Mouse (Mus musculus): ENCODE results near the gene Yeats2. TPM values are rescaled to one million over a fixed set of nuclear protein-coding genes. Genes with fewer than 3 reads are reported as not detected.
"Not testable (repeated sequence)": the region's sequence is repeated elsewhere in the genome, so short reads cannot be mapped to it uniquely, and the experiment has no call there.

The Yeats2 gene
- polyA plus RNA-seq, 1 experiment from 2014 or later, result 35.8 TPM

DNA sequence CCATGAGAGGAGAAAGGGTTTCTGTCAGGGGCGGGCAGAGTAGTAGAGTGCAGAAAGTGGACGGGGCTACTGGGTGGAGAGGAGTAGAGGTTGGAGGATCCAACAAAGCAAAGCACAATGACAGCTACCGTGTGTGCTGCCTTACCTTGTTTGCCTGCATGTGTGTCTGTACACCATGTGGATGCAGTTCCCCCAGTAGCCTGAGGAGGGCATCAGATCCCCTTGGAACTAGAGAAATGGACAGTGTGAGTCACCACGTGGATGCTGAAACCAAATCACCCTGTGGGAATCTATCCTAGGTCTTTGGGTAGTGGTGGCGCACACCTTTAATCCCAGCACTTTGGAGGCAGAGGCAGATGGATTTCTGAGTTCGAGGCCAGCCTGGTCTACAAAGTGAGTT lies 31.9 kb upstream of the Yeats2 start:
- H3K4me2 ChIP-seq (ENCODE audit: low read depth, low read length), result no peak overlapping the region
- H3K4me1 ChIP-seq (ENCODE audit: control insufficient read depth, insufficient read depth, low read length), result no peaks in the 10 kb centered on the region
- no peak overlapping the region for H3K4me3 ChIP-seq (ENCODE audit: low read depth, low read length)
- 95% methylated on average over 6 of the region's 6 CpGs for WGBS
- H3K9me3 ChIP-seq (replicated peaks; ENCODE audit: control insufficient read depth, low read length), result no peaks in the 10 kb centered on the region
- H3K27me3 ChIP-seq (ENCODE audit: control insufficient read depth, insufficient read depth, low read length), result no peaks in the 10 kb centered on the region
- H3K27ac ChIP-seq (replicated peaks; ENCODE audit: low read depth, low read length), result no peak overlapping the region
- no peak overlapping the region for H3K9ac ChIP-seq (replicated peaks; ENCODE audit: low read length)
- no peak for DNase-seq (ENCODE audit: low spot score)
- peaks cover 15% of the 10 kb centered on the region for H3K36me3 ChIP-seq (replicated peaks; ENCODE audit: control insufficient read depth, insufficient read depth, low read depth, low read length)
- ATAC-seq (replicated peaks; ENCODE audit: insufficient number of reproducible peaks, low FRiP score, low TSS enrichment, low read depth), result no peak

DNA sequence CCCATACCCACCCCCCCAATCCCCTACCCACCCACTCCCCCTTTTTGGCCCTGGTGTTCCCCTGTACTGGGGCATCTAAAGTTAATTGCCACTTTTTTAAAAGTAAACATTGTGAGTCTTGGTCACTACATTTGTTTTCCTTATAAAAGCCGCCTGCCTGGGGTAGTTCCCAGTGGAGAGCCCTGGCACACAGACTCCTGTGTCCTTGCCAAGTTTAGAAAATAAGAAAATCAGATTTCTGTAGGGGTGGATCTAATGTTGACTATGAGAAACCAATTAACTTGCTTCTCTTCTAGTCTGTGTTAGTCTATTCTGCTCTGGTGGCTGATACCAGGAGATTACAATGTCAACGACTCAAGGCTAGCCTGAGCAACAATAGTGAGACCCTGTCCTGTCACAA lies 28.2 kb upstream of the Yeats2 start:
- ATAC-seq (replicated peaks; ENCODE audit: insufficient number of reproducible peaks, low FRiP score, low TSS enrichment, low read depth) (no peak), DNase-seq (ENCODE audit: low spot score) (no peak)
- 90% methylated on average over 2 of the region's 2 CpGs for WGBS
- no peak overlapping the region for H3K27ac ChIP-seq (replicated peaks; ENCODE audit: low read depth, low read length)
- H3K9me3 ChIP-seq (replicated peaks; ENCODE audit: control insufficient read depth, low read length), result no peaks in the 10 kb centered on the region
- peaks cover 8% of the 10 kb centered on the region for H3K36me3 ChIP-seq (replicated peaks; ENCODE audit: control insufficient read depth, insufficient read depth, low read depth, low read length)
- no peaks in the 10 kb centered on the region for H3K4me1 ChIP-seq (ENCODE audit: control insufficient read depth, insufficient read depth, low read length)
- H3K9ac ChIP-seq (replicated peaks; ENCODE audit: low read length), result no peak overlapping the region
- no peak overlapping the region for H3K4me3 ChIP-seq (ENCODE audit: low read depth, low read length)
- H3K4me2 ChIP-seq (ENCODE audit: low read depth, low read length), result no peak overlapping the region
- no peaks in the 10 kb centered on the region for H3K27me3 ChIP-seq (ENCODE audit: control insufficient read depth, insufficient read depth, low read length)

DNA sequence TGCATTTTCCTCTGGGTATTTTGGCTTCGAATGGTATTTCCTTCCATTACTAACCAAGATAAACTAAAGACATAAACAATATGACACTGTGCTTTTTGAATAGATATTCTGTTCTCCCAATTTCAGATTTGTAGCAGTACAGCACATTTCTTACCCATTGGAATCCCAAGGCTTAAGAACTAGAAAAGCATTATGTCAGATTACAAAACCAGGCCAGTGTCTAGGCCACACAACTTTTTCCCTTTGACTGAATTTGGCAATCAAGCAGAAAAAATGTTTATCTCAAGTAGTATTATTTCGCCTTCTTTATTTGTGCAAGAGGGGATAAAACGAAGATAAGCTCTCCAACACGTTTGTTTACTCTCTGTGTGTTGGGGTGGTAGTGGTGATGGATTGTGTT lies 24.8 kb upstream of the Yeats2 start:
- DNase-seq (ENCODE audit: low spot score) (no peak), ATAC-seq (replicated peaks; ENCODE audit: insufficient number of reproducible peaks, low FRiP score, low TSS enrichment, low read depth) (no peak)
- WGBS, result 86% methylated on average over 4 of the region's 4 CpGs
- no peak overlapping the region for H3K4me3 ChIP-seq (ENCODE audit: low read depth, low read length)
- no peak overlapping the region for H3K4me2 ChIP-seq (ENCODE audit: low read depth, low read length)
- H3K27me3 ChIP-seq (ENCODE audit: control insufficient read depth, insufficient read depth, low read length), result no peaks in the 10 kb centered on the region
- no peaks in the 10 kb centered on the region for H3K9me3 ChIP-seq (replicated peaks; ENCODE audit: control insufficient read depth, low read length)
- no peaks in the 10 kb centered on the region for H3K4me1 ChIP-seq (ENCODE audit: control insufficient read depth, insufficient read depth, low read length)
- no peak overlapping the region for H3K9ac ChIP-seq (replicated peaks; ENCODE audit: low read length)
- no peaks in the 10 kb centered on the region; the same call in 1 of the 2 replicates for H3K36me3 ChIP-seq (replicated peaks; ENCODE audit: control insufficient read depth, insufficient read depth, low read depth, low read length)
- H3K27ac ChIP-seq (replicated peaks; ENCODE audit: low read depth, low read length), result no peak overlapping the region

DNA sequence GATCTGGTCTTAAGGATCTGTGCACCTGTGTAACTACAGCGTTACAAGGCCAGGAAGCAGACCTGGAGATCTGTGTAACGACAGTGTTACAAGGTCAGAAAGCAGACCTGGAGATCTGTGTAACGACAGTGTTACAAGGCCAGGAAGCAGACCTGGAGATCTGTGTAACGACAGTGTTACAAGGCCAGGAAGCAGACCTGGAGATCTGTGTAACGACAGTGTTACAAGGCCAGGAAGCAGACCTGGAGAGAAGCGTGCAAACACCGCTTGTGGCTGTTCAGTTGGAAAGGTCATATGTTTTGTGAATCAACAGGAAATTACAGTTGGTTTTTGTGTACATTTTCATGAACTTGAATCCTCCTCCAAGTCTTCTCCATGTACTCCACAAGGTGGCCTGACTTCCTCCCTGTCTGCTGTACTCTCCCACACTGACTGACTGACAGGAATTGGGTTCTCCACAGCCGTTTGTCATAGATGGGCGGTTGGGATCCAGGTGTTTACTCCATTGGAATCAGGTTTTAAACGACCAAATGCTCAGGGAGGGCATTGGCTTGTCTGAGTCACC lies 14.5 kb upstream of the Yeats2 start:
- H3K4me3 ChIP-seq (ENCODE audit: low read depth, low read length), result not testable (repeated sequence)

DNA sequence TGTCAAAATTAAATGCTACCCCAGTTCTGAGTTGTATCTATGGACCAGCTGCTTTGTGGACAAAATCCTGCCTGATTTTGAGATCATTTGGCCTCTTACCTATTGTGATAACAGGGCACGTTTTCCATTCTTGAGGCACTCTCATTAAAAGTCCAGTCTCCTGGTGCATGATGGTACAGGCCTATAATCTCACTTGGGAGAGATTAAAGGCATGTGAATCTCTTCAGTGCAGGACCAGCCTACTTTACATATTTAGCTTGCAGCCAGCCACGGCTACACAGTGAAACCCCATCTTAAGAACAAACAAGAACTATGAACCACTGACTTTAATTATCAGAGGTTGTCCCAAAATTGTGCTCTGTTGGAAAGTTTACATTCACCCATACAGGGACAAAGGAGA lies 10.5 kb upstream of the Yeats2 start:
- no peak for ATAC-seq (replicated peaks; ENCODE audit: insufficient number of reproducible peaks, low FRiP score, low TSS enrichment, low read depth)
- 58% methylated on average over 2 of the region's 2 CpGs for WGBS

More for the DNA sequence above, 14.5 kb upstream of the Yeats2 start:
- not testable (repeated sequence) for H3K9ac ChIP-seq (replicated peaks; ENCODE audit: low read length); ATAC-seq (replicated peaks; ENCODE audit: insufficient number of reproducible peaks, low FRiP score, low TSS enrichment, low read depth); H3K4me1 ChIP-seq (ENCODE audit: control insufficient read depth, insufficient read depth, low read length); H3K36me3 ChIP-seq (replicated peaks; ENCODE audit: control insufficient read depth, insufficient read depth, low read depth, low read length); H3K27ac ChIP-seq (replicated peaks; ENCODE audit: low read depth, low read length); DNase-seq (ENCODE audit: low spot score); H3K27me3 ChIP-seq (ENCODE audit: control insufficient read depth, insufficient read depth, low read length); H3K9me3 ChIP-seq (replicated peaks; ENCODE audit: control insufficient read depth, low read length); H3K4me2 ChIP-seq (ENCODE audit: low read depth, low read length)
- 81% methylated on average over 10 of the region's 10 CpGs for WGBS

DNA sequence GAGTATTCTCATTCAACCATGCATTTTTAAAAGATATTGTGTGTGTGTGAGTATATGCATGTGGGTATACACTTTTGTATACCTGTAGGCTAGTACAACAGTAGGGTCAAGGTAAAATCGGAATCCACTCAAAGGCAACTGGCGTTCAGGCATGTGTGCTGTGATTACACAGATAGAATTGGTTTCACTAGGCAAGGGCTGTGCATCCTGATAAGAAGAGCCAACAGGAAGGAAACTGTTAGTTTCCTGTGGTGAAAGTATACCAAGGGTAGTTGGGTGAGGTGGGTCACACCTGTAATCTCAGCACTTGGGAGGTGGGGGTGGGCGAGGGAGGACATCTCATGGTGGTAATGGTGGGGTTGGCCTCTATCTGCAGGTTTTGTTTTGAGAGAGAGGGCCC lies 3.7 kb downstream of the Yeats2 start:
- no peaks in the 10 kb centered on the region; the same call in 1 of the 2 replicates for H3K36me3 ChIP-seq (replicated peaks; ENCODE audit: control insufficient read depth, insufficient read depth, low read depth, low read length)
- 94% methylated on average over 3 of the region's 3 CpGs for WGBS
- ATAC-seq (replicated peaks; ENCODE audit: insufficient number of reproducible peaks, low FRiP score, low TSS enrichment, low read depth), result no peak
- no peaks in the 10 kb centered on the region for H3K9me3 ChIP-seq (replicated peaks; ENCODE audit: control insufficient read depth, low read length)
- H3K27ac ChIP-seq (replicated peaks; ENCODE audit: low read depth, low read length), result no peak overlapping the region
- H3K4me2 ChIP-seq (ENCODE audit: low read depth, low read length), result no peak overlapping the region
- no peak overlapping the region for H3K4me3 ChIP-seq (ENCODE audit: low read depth, low read length)
- no peaks in the 10 kb centered on the region for H3K27me3 ChIP-seq (ENCODE audit: control insufficient read depth, insufficient read depth, low read length)
- no peaks in the 10 kb centered on the region for H3K4me1 ChIP-seq (ENCODE audit: control insufficient read depth, insufficient read depth, low read length)
- DNase-seq (ENCODE audit: low spot score), result no peak
- no peak overlapping the region for H3K9ac ChIP-seq (replicated peaks; ENCODE audit: low read length)

More for the DNA sequence above, 10.5 kb upstream of the Yeats2 start:
- no peaks in the 10 kb centered on the region for H3K4me1 ChIP-seq (ENCODE audit: control insufficient read depth, insufficient read depth, low read length)
- no peak overlapping the region for H3K4me3 ChIP-seq (ENCODE audit: low read depth, low read length)
- no peaks in the 10 kb centered on the region for H3K36me3 ChIP-seq (replicated peaks; ENCODE audit: control insufficient read depth, insufficient read depth, low read depth, low read length)
- no peak overlapping the region for H3K4me2 ChIP-seq (ENCODE audit: low read depth, low read length)
- no peaks in the 10 kb centered on the region for H3K27me3 ChIP-seq (ENCODE audit: control insufficient read depth, insufficient read depth, low read length)
- DNase-seq (ENCODE audit: low spot score), result no peak
- H3K27ac ChIP-seq (replicated peaks; ENCODE audit: low read depth, low read length), result no peak overlapping the region
- H3K9ac ChIP-seq (replicated peaks; ENCODE audit: low read length), result no peak overlapping the region
- no peaks in the 10 kb centered on the region for H3K9me3 ChIP-seq (replicated peaks; ENCODE audit: control insufficient read depth, low read length)

DNA sequence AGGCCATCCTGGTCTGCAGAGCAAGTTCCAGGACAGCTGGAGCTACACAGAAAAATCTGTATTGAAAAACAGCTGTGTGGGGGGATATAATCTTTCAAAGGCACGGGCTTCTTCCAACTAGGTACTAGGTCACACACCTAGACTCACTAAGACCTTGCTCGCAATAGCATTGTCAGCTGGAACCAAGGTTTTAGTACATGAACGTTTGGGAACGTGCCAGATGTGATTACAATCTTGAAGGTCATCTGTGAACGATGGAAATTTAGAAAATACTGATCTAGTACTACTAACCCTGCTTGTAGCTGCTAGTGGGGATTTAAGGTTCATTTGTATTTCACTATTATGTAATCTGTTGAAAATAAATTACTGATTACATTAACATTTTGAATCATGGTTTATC lies 11.1 kb downstream of the Yeats2 start:
- H3K27ac ChIP-seq (replicated peaks; ENCODE audit: low read depth, low read length), result no peak overlapping the region
- 82% methylated on average over 5 of the region's 5 CpGs for WGBS
- no peak overlapping the region for H3K4me3 ChIP-seq (ENCODE audit: low read depth, low read length)
- no peaks in the 10 kb centered on the region for H3K4me1 ChIP-seq (ENCODE audit: control insufficient read depth, insufficient read depth, low read length)
- H3K9ac ChIP-seq (replicated peaks; ENCODE audit: low read length), result no peak overlapping the region
- H3K9me3 ChIP-seq (replicated peaks; ENCODE audit: control insufficient read depth, low read length), result no peaks in the 10 kb centered on the region
- no peaks in the 10 kb centered on the region; the same call in 1 of the 2 replicates for H3K36me3 ChIP-seq (replicated peaks; ENCODE audit: control insufficient read depth, insufficient read depth, low read depth, low read length)
- no peak for DNase-seq (ENCODE audit: low spot score)
- no peak overlapping the region for H3K4me2 ChIP-seq (ENCODE audit: low read depth, low read length)
- no peaks in the 10 kb centered on the region for H3K27me3 ChIP-seq (ENCODE audit: control insufficient read depth, insufficient read depth, low read length)
- no peak for ATAC-seq (replicated peaks; ENCODE audit: insufficient number of reproducible peaks, low FRiP score, low TSS enrichment, low read depth)

DNA sequence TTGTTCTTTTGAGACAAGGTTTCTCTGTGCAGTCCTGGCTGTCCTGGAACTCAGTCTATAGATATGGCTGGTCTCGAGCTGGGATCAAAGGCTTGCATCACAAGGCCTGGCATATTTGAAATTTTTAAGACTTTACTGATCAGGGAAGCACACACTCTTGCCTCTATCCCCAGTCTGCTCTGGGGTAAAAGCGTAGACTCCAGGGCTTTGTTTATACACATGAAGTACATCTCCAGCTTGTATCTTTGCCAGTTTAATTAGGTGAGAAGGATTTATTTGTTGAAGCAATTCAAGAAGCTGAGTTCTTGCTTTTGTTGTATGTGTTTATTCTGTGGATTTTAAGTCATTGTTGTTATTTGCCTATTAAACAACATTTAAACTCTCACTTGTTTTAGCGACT lies 12.9 kb downstream of the Yeats2 start:
- H3K4me3 ChIP-seq (ENCODE audit: low read depth, low read length), result no peak overlapping the region
- H3K27me3 ChIP-seq (ENCODE audit: control insufficient read depth, insufficient read depth, low read length), result no peaks in the 10 kb centered on the region
- no peak for ATAC-seq (replicated peaks; ENCODE audit: insufficient number of reproducible peaks, low FRiP score, low TSS enrichment, low read depth)
- WGBS, result 85% methylated on average over 3 of the region's 3 CpGs
- no peaks in the 10 kb centered on the region for H3K9me3 ChIP-seq (replicated peaks; ENCODE audit: control insufficient read depth, low read length)
- no peaks in the 10 kb centered on the region for H3K4me1 ChIP-seq (ENCODE audit: control insufficient read depth, insufficient read depth, low read length)
- peaks cover 2% of the 10 kb centered on the region; the same call in 1 of the 2 replicates for H3K36me3 ChIP-seq (replicated peaks; ENCODE audit: control insufficient read depth, insufficient read depth, low read depth, low read length)
- no peak overlapping the region for H3K4me2 ChIP-seq (ENCODE audit: low read depth, low read length)
- H3K27ac ChIP-seq (replicated peaks; ENCODE audit: low read depth, low read length), result no peak overlapping the region
- no peak for DNase-seq (ENCODE audit: low spot score)
- H3K9ac ChIP-seq (replicated peaks; ENCODE audit: low read length), result no peak overlapping the region
